In the genomic region with DNA sequence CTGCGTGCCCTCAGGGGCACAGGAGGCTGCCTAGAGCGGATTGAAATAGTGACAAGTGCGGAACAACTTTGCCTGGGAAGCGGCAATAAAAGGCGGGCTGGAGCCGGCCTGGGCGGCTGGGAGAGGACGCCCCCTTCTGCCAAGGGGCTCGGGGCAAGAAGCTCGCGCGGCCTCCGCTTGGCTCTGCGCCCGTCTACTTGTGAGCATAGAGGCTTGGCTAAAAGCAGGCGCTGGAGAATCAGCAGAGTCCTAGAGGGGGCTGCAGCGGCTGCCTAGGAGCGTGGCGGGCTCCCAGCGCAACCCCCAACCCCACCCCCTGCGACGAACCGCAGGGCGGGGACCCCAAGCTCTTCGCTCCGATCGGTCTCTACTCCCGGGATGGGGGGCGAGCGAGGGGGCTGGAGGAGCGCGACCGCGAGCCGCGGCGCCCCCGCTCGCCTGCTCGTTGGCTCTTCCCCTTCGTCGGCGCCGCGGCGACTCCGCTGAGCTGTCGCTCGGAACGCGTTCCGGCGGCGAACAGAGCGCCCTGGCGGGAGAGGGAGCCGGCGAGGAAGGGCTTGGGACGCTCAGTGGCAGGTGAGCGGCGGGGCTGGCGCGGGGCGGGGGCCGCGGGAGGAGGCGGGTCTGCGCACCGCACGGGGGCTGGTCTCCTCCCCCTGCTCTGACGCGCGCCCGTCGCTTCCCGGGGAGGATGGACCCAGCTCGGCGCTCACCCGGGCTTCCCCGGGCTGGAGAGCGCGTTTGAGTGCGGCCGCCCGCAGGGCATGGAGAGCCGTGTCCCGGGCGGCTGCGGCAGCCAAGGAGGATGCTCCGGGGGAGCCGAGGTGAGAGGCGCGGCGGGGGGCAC, we compare ENCODE assay signal across 8 mouse cellular contexts.
A peak's percentile ranks its signal among the peaks of the same experiment; 100 is the strongest.
DNase-seq lines count a peak whose midpoint lies in the region; ATAC-seq and TF ChIP-seq lines count a peak whose summit lies in the region.

No protein-coding gene starts in this region.

- TF ChIP-seq EP300 in heart, postnatal 0 days (IDR thresholded peaks at IDR 0.05; ENCODE audit: low read depth) = no peak

- TF ChIP-seq POLR2A in embryonic fibroblast, embryonic 13.5 days (IDR thresholded peaks at IDR 0.05; ENCODE audit: low read depth, low read length) = no peak

- 0 out of 2 replicates have a peak, but pooled peaks cover 3% of the 10 kb centered on the region for H3K4me1 ChIP-seq in megakaryocyte, embryonic 14.5 days
- no peaks in the 10 kb centered on the region for H3K4me1 ChIP-seq in embryonic fibroblast, embryonic 13.5 days (ENCODE audit: control insufficient read depth, insufficient read depth, low read length)
- peaks cover 8% of the 10 kb centered on the region; the same call in 1 of the 2 replicates for H3K4me1 ChIP-seq in heart, postnatal 0 days (ENCODE audit: control insufficient read depth, insufficient read depth)
- no peaks in the 10 kb centered on the region for H3K4me1 ChIP-seq in liver, embryonic 13.5 days (replicated peaks)

- H3K27ac ChIP-seq in embryonic fibroblast, embryonic 13.5 days (ENCODE audit: insufficient read depth, low read length) = no peak overlapping the region
- H3K27ac ChIP-seq in heart, postnatal 0 days (ENCODE audit: low read depth) = no peak overlapping the region
- H3K27ac ChIP-seq in liver, embryonic 13.5 days = no peak overlapping the region

- peak overlapping the region; percentile 97 for H3K4me2 ChIP-seq in heart, postnatal 0 days (ENCODE audit: low read depth, low read length)
- H3K4me2 ChIP-seq in liver, embryonic 13.5 days = peak overlapping the region; percentile 66

- 1% methylated on average over 74 of the region's 94 CpGs for WGBS in heart, postnatal 0 days
- WGBS in liver, embryonic 13.5 days (ENCODE audit: insufficient replicate concordance) = 2% methylated on average over 74 of the region's 94 CpGs

- peaks cover 48% of the 10 kb centered on the region for H3K27me3 ChIP-seq in megakaryocyte, embryonic 14.5 days (replicated peaks)
- peaks cover 70% of the 10 kb centered on the region for H3K27me3 ChIP-seq in heart, postnatal 0 days (ENCODE audit: control insufficient read depth, insufficient read depth, low read length)
- H3K27me3 ChIP-seq in liver, embryonic 13.5 days = peaks cover 56% of the 10 kb centered on the region

- ATAC-seq in megakaryocyte, adult 5-6 weeks (ENCODE audit: poor library complexity, severe bottlenecking) = no peak
- peak; percentile 66 for ATAC-seq in heart, postnatal 0 days (ENCODE audit: insufficient read depth, low read depth)
- peak; percentile 63 for ATAC-seq in liver, embryonic 13.5 days (ENCODE audit: low read depth)
- no peak for ATAC-seq in CD4-positive, CD25-positive, alpha-beta regulatory T cell, adult 4 months

- TF ChIP-seq CTCF in embryonic fibroblast, embryonic 13.5 days (IDR thresholded peaks at IDR 0.05; ENCODE audit: borderline replicate concordance, insufficient read depth, low read length) = no peak
- TF ChIP-seq CTCF in heart, postnatal 0 days (IDR thresholded peaks at IDR 0.05; ENCODE audit: low read depth) = no peak

- no peak overlapping the region; the same call in 1 of the 2 replicates for H3K9ac ChIP-seq in heart, postnatal 0 days (replicated peaks; ENCODE audit: low read depth, low read length)
- H3K9ac ChIP-seq in liver, embryonic 13.5 days = no peak overlapping the region

- H3K36me3 ChIP-seq in megakaryocyte, embryonic 14.5 days (replicated peaks; ENCODE audit: low read length) = no peaks in the 10 kb centered on the region
- H3K36me3 ChIP-seq in heart, postnatal 0 days (replicated peaks; ENCODE audit: control insufficient read depth, insufficient read depth, low read length) = no peaks in the 10 kb centered on the region
- no peaks in the 10 kb centered on the region for H3K36me3 ChIP-seq in liver, embryonic 13.5 days

- peak overlapping the region; percentile 69 for H3K4me3 ChIP-seq in megakaryocyte, embryonic 14.5 days (replicated peaks)
- peak overlapping the region; percentile 43 for H3K4me3 ChIP-seq in embryonic fibroblast, embryonic 13.5 days (ENCODE audit: insufficient read depth, low read length)
- H3K4me3 ChIP-seq in heart, postnatal 0 days (ENCODE audit: low read depth, low read length) = peak overlapping the region; percentile 62
- peak overlapping the region; percentile 52 for H3K4me3 ChIP-seq in liver, embryonic 13.5 days (replicated peaks)

- peak; percentile 6 for DNase-seq in heart, postnatal 0 days (ENCODE audit: low spot score)
- peak; percentile 79 to 88 for DNase-seq in kidney, postnatal 4 days
- DNase-seq in liver, embryonic 13.5 days = no peak
- DNase-seq in ovary, adult 18-20 months (ENCODE audit: low spot score) = peak; percentile 15

- 0 out of 2 replicates have a peak, but pooled peaks cover 6% of the 10 kb centered on the region for H3K9me3 ChIP-seq in megakaryocyte, embryonic 14.5 days
- no peaks in the 10 kb centered on the region for H3K9me3 ChIP-seq in heart, postnatal 0 days (replicated peaks; ENCODE audit: control insufficient read depth, low read length)
- no peaks in the 10 kb centered on the region for H3K9me3 ChIP-seq in liver, embryonic 13.5 days (replicated peaks)

Comparison
In these comparisons a context has a peak if more than half of its experiments do, and no peak if none do; other contexts are left out.
1. ATAC-seq: peak in heart, postnatal 0 days (single experiment) and liver, embryonic 13.5 days (single experiment); none in megakaryocyte, adult 5-6 weeks (single experiment) and CD4-positive, CD25-positive, alpha-beta regulatory T cell, adult 4 months (single experiment).
2. Peak in every context shown above with its lines, with median percentiles within 50 percentile points of each other: H3K4me3 ChIP-seq.